Mouse (Mus musculus) thymus, postnatal 25 days (tissue): ENCODE data around the gene Sfxn4.
A peak's percentile ranks its signal among the peaks of the same experiment; 100 is the strongest.

ENCODE experiments used
- DNase-seq: peaks from one replicate; pipeline ENCODE4 v3.0.0; 2022

The Sfxn4 gene

GRCm38 (mm10) chr19:60818677-60819076 lies 42.6 kb downstream of the Sfxn4 start:
- DNase-seq, result no peak

DNA sequence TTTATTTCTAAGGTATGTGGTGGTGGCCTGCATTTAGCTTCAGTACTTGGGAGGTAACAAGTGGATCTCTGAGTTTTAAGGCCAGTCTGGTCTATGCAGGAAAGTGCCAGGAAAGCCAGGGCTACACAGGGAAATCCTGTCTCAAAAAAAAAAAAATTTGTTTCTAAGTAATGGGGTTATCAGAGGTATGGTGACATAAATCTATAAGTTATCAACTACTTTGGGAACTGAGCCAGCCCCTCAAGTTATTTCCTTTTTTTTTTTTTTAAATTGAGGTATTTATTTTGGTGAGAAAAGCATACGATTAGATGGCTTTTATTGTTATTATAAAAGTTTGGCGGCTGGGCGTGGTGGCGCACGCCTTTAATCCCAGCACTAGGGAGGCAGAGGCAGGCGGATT lies 48.1 kb downstream of the Sfxn4 start:
- no peak for DNase-seq

GRCm38 (mm10) chr19:60812036-60812389 lies 49.3 kb downstream of the Sfxn4 start:
- DNase-seq, result no peak

- peak; percentile 93 for DNase-seq
These were observed 49.9 kb downstream of the Sfxn4 start, which contains the start of gene Fam45a for GRCm38 (mm10) chr19:60811098-60812035. Fam45a (plus strand) TSS chr19:60811585.

DNA sequence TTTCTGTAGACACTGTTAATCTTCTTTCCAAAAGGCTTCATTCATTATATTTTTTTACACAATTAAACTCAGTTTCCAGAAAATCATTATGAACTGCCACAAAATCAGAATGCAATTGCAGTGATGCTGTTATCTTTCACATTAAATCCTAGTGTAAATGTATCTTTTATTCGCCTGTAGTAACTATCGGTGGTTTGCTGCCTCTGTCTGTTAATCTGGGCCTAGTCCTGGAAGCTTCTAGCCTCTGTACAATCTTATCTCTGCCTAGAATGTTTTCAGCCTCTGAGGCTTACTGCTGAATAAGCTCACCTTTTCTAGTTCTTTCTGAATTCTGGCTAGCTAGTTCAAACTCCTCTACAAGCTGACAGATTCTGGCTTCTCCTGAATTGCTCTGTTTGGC lies 51.4 kb downstream of the Sfxn4 start:
- no peak for DNase-seq

- DNase-seq, result no peak
These were observed 56.4 kb downstream of the Sfxn4 start for GRCm38 (mm10) chr19:60804903-60805302.

- no peak for DNase-seq
These were observed 61.3 kb downstream of the Sfxn4 start for GRCm38 (mm10) chr19:60799867-60800569.

DNA sequence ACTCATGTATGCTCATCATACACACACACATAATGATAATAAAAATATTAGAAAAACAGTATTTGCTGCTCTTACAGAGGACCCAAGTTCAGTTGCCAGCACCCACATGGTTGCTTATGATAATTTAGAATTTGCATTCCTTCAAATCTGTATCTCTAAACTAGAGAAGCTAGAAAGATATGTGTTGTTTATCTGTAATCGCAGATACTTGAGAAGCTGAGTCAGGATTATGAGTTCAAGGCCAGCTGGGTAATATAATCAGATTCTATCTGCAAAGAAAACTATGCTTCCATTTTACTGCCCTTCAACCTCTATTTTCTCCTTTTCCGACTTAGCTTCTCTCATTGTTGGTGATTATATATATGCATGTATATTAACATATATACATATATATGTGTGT lies 63.9 kb downstream of the Sfxn4 start:
- DNase-seq, result no peak

GRCm38 (mm10) chr19:60795244-60795643 lies 66.0 kb downstream of the Sfxn4 start:
- DNase-seq, result no peak

DNA sequence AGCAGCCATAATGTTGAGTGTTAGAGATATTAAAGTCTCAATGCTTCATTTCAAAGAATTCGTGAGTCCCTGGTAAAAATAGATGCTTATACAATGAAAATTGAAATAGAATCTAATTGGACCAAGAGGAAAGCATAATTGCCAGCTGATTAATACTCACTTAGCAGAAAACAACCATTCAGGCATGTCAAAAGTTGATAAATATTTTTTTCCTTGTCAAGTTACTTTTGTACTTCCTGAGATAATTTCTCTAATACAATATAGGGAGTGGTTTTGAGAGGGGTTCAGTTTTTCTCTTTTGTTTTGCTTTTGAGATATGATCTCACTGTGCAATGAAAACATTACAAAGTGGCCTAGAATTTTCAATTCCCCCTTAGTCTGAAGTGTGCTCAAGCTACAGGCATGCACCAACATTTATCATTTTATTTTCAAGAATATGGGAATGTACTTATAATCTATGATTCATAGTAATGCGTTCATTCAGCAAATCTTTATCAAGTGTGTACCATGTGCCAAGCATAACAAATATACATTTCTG lies 68.0 kb downstream of the Sfxn4 start:
- no peak for DNase-seq

- DNase-seq, result no peak
These were observed 70.1 kb downstream of the Sfxn4 start for GRCm38 (mm10) chr19:60791164-60791563.

DNA sequence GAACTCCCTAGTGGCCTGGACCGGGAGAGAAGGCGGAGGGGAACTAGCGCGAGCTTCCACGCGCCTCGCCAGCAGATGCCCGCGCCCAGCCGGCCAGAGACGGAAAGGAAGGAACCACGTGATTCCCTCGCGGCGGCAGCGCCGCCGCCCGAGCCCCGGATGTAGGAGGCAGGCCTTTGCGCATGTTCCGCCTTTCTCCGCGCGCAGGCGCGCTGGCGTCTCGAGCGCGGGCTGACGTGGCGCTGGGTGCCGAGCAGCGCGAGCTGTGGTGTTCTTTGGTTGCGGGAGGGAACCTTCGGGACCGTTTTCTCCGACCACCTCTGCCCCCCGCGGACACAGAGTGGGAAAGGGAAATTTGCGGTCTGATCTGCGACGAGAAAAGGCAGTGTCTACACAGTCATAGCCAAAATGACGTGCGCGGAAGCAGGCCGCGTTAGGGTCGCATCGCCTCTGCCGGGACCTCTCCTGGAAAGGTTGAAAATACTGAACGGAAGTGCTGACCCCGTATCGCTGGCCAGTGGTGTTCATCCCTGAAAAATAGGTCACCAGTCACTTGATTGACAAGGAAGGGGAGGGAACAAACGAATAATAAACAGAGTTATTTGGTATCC lies 70.6 kb downstream of the Sfxn4 start, which contains the start of gene Eif3a:
Eif3a (minus strand) TSS at position 108 of the 611 bp plus-strand sequence.
- DNase-seq, result peak; percentile 94

GRCm38 (mm10) chr19:60789919-60790506 lies 71.3 kb downstream of the Sfxn4 start:
- DNase-seq, result peak; percentile 56

GRCm38 (mm10) chr19:60789452-60789851 lies 71.8 kb downstream of the Sfxn4 start:
- no peak for DNase-seq

- no peak for DNase-seq
These were observed 72.9 kb downstream of the Sfxn4 start for GRCm38 (mm10) chr19:60788214-60788960.

DNA sequence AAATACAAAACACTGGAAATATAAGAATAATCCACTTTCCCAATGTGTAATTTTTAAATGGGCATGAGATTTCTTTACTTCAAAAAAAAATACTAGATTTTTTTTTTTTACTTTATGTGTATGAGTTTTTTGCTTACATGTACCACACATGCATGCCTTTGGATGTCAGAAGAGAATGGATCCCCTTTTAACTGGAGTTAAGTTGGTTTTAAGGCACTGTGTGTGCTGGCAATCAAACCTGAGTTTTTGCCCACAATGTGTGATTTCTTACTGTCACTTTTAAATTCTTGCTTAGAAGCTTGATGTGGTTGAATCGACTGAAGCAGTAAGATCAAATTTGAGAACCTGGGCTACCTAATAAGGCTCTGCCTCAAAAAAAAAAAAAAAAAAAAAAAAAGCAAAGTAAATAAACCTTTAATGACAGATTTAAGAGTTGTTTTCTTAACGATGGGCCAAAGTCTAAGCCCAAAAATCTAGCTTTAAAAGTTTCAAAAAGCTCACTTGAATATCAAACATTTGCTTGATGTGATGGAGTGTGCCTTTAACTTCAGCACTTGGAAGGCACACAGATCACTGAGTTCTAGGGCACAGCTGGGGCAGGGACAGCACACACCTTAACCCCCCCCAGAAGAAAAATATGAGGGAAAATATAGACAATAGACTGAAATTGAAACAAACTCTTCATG lies 73.7 kb downstream of the Sfxn4 start:
- no peak for DNase-seq
